Mouse (Mus musculus) fat pad, adult 2 months (tissue): ENCODE data around the gene Ric1.
A peak's percentile ranks its signal among the peaks of the same experiment; 100 is the strongest.

Experiments
- DNase-seq: peaks from one replicate; pipeline ENCODE4 v3.0.0-alpha.2; 2011; ENCODE audit warnings: low read depth, low spot score; ENCODE audit errors: extremely low read depth

Gene Ric1

GRCm38 (mm10) chr19:29496786-29497557 is 25.1 kb upstream of the Ric1 start:
- no peak for DNase-seq

DNA sequence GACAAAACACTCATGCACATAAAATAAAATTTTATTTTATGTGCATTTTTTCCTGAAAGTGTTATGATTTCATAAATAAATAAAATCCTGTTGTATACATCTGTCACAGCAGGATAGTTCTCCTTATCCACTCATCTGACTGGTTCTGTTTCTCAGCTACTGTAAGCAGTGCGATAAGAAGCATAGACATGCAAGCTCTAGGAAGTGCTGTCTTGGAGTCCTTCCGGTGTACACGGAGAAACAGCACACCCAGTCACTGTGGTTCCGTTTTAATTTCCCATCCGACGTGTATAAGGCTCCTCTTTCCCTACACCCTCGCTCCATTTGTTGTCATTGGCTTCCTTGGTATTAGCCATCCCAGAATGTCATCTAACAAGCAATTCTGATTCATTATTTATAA is 24.2 kb upstream of the Ric1 start:
- no peak for DNase-seq

GRCm38 (mm10) chr19:29498842-29499456 is 23.1 kb upstream of the Ric1 start:
- no peak for DNase-seq

- peak; percentile 62 for DNase-seq
Measured at GRCm38 (mm10) chr19:29500333-29500732, 21.7 kb upstream of the Ric1 start.

GRCm38 (mm10) chr19:29501106-29501505 is 21.0 kb upstream of the Ric1 start:
- DNase-seq, result no peak

GRCm38 (mm10) chr19:29501507-29501906 is 20.6 kb upstream of the Ric1 start:
- DNase-seq, result no peak

- DNase-seq, result no peak
Measured at GRCm38 (mm10) chr19:29504131-29504530, 18.0 kb upstream of the Ric1 start.

DNA sequence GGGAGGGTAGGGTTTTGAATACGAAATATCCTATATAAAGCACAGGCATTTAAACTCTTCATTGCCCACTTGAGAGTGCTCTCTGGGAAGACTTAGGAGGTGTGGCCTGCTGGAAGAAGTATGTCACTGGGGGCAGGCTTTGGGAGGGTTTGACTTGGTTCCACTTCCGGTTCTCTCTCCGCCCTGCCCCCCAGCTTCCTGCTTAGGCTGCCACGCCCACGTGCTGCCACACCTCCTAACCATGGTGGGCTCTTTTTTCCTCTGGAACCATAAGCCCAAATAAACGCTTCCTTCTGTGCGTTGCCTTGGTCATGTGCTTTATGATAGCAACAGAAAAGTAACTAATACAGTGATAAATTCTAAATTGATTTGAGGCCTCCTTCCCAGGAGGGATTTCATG is 16.5 kb upstream of the Ric1 start:
- no peak for DNase-seq

GRCm38 (mm10) chr19:29508208-29508607 is 13.9 kb upstream of the Ric1 start:
- DNase-seq, result no peak

- no peak for DNase-seq
Measured at GRCm38 (mm10) chr19:29509857-29510256, 12.2 kb upstream of the Ric1 start.

DNA sequence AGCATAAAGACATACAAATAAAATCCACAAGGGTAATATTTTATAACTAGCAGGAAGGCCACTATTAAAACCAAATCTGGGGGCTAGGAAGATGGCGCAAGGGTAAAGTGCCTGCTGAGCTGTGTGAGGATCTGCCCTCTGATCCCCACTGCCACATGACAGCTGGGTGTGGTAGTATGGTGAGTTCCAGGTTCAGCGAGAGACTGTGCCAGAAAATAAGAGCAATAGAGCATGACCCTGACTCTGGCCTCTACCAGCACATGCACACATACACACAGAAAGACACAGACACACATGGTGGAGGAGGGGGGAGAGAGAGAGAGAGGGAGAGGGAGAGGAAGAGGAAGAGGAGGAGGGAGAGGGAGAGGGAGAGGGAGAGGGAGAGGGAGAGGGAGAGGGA is 10.3 kb upstream of the Ric1 start:
- no peak for DNase-seq

DNA sequence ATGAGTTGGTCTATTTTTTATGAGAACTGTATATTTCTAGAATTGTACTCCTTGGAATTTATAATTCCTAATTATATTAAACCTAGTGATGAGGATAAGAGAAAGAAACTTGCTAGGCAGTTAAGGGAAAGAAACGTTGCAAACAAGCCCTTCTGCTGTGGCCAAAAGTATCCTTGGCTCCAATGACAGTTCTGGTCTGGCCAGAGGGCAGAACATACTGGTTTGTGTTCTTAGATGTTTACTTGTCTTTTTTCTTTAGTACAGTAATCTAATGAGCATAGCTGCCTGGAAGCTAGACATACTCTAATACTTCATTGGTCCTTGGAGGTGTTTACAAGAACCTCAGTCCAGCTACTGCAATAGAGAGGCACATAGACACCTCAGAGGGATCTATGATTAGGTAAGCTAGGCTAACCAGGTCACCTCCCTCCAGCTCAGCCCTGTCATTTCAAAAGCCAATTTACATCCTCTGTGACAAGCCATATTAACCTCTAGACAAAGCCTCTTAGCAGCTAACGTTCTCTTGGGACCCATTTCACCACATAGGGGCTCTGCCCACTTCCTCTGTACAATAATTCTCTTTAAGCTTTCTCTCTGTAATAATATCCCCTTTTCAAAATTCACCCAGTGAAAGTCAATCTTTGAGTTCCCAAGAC is 8.8 kb upstream of the Ric1 start:
- DNase-seq, result peak; percentile 81

DNA sequence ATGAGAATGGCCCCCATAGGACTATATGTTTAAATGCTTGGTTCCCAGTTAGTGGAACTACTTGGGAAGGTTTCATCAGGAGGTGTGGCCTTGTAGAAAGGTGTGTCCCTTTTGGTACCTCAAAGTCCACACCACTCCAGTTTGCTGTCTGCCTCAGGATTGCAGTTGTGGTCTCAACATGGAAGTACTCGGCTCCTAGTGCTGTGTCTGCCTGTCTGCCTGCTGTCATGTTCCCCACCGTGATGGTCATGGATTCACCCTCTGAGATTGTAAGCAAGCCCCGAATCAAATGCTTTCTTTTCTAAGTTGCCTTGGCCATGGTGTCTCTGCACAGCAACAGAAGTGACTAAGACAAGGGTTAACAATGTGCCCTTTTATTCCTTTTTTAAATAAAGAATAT is 8.0 kb upstream of the Ric1 start:
- no peak for DNase-seq

GRCm38 (mm10) chr19:29515386-29515785 is 6.7 kb upstream of the Ric1 start:
- no peak for DNase-seq

DNA sequence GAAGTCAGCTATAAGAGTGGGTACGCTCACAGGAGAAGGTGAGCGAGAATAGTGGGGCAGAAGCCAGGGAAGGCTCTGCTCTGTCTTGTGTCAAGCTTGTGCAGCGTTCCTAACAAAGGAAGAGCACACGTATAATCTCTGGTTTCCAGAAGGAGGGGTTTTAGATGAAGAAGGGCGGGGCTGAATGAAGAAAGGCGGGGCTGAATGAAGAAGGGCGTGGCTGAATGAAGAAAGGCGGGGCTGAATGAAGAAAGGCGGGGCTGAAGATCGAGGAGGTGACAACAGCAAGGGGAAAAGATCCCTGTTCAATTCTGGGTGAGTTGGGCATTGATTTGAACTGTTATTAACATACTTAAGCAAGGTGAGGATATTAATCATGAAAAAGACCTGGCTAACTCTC is 6.1 kb upstream of the Ric1 start:
- DNase-seq, result no peak

- no peak for DNase-seq
Measured at GRCm38 (mm10) chr19:29518409-29518808, 3.7 kb upstream of the Ric1 start.

DNA sequence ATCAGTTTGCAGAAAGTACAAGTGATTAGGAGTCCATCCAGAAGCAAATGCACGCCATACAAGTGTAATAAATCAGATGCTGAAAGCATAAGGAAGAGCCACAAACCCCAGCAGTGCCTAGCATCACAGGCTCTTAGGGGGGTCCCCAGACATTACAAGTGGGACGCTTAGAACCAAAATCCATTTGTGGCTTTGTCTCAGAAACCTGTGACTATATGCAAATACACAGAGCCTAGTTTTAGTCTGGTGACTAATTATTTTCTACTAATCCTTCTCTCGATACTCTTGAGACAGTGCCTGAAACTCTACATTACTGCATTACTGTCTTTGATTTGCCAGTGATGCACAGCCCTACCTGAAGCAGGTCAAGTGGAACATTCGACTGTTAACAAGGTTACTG is 3.2 kb upstream of the Ric1 start:
- no peak for DNase-seq

DNA sequence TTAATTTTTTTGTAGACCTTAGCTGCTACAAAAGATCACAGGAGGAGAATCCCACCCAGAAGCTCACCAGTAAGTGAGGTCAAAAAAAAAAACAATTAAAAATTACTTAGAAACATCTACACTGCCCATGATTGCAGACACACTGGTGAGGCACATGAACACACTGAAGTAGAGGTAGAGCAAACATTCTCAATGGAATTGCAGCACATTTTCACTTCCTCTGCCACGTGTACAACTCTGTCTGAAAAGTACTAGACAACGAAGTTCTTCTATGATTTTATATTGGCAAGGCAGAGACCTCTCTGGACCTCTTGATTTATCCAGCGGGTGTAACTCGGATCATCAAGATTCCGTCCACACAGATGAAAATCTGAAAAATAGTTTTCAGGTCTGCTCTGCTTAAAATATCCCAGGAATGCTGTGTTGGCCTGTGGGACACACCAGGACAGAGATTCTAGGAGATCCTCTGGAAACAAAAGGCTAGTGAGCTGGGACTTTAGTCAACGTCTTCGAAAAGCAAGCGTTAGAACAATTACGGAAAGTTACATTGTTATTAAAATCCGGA is 1.0 kb upstream of the Ric1 start:
- no peak for DNase-seq

- DNase-seq, result no peak
Measured at GRCm38 (mm10) chr19:29522445-29523229, 555 bp downstream of the Ric1 start.

- DNase-seq, result no peak
Measured at GRCm38 (mm10) chr19:29523230-29523582, 1.1 kb downstream of the Ric1 start.

DNA sequence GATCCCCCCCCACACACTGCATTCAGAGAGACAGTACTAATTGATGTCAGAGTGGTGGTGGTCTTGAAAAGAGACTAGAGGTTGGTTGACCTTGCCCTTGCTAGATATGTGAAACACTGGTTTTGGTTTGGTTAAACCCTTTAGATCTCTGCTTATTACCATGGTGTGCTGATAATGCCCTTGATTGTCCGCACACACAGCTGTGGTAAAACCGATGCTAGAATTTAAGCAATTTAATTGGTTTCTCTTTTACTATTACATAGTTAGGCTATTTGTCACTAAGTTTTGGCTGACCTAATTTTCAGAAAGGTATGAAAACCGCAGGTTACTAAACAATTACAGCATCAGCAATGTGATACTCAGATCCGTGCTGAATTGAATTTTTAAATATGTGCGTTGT is 1.6 kb downstream of the Ric1 start:
- no peak for DNase-seq
